Mouse (Mus musculus): ENCODE measurements around the gene Rbm20.

DNA sequence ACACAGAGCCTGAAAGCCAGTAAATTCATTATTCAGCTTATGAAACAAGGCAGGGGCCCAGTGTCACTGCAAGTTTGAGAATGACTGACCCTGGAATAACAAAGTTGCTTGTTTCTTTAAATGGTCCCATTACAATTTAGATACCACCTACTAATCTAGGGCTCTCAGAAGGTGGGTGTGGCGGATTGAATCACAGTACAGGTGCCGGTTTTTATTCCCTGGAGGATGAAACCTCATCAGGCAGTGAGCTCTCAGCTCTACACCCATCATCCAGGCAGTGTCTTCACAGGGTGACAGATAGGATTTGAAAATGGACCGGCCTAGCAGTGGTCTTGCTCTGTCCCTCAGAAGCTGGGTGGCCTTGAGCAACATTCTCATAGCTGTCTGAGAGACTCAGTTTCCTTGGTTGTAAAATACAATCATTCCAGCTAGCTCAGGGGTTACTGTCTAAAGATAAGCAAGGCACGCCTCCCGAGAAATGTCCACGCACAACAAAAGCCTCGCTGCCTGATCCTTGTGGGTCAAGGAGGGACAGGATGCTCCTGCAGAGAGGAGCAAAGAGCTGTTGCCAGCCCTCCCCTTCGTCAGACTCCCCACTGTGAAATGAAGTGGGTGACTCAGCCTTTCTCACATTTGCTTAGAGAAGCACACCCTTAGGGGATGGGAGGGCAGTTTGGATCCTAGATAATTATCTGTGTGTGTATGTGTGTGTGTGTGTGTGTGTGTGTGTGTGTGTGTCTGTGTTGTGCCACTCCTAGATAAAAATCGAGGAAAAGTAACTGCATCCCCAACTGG is 2.8 kb upstream of the Rbm20 start:
- TF ChIP-seq MAFK (IDR thresholded peaks at IDR 0.05; ENCODE audit: insufficient read depth, low read depth, low read length) (peak; percentile 82), CHD2 (IDR thresholded peaks at IDR 0.05; ENCODE audit: low read depth, low read length) (no peak), HCFC1 (IDR thresholded peaks at IDR 0.05; ENCODE audit: borderline replicate concordance, insufficient read depth, low read length) (no peak), ZNF384 (IDR thresholded peaks at IDR 0.05; ENCODE audit: low read depth, low read length) (no peak), ZC3H11A (IDR thresholded peaks at IDR 0.05; ENCODE audit: borderline replicate concordance, low read depth, low read length) (no peak)
